Mouse (Mus musculus) bone marrow, adult 2 months (tissue): ENCODE measurements around the gene Tex46.

Experiments
- CTCF ChIP-seq: fragments of 200-500 bp; IDR thresholded peaks from 2 replicates; pipeline ENCODE4 v1.5.1; 2011; ENCODE audit warnings: low read length, control low read depth; ENCODE audit not compliant: control insufficient read depth, insufficient read depth
- POLR2A ChIP-seq: fragments of 200-500 bp; IDR thresholded peaks from 2 replicates; pipeline ENCODE4 v1.6.1; 2011; ENCODE audit warnings: low read depth, mild to moderate bottlenecking, control low read depth, low read length, borderline replicate concordance; ENCODE audit not compliant: control insufficient read depth

GRCm38 (mm10) chr4:136651882-136652527, 41.8 kb downstream of the Tex46 start:
- TF ChIP-seq CTCF (no peak), POLR2A (no peak)
